ENCODE assay signal across 15 mouse cellular contexts in genomic region chr13:38946296-38947012, GRCm38 (mm10). TPM values are rescaled to one million over a fixed set of nuclear protein-coding genes. Genes with fewer than 3 reads are reported as not detected.
A peak's percentile ranks its signal among the peaks of the same experiment; 100 is the strongest.
DNase-seq lines count a peak whose midpoint lies in the region; ATAC-seq and TF ChIP-seq lines count a peak whose summit lies in the region.
"Had no signal": no experiment of that assay in that cellular context is flagged by ENCODE, and none has a peak within 500 bp of the region (broad histone marks: within the 10 kb centered on the region; RNA-seq: fewer than 3 reads in every experiment).

No protein-coding gene starts in this region.

- no peaks in the 10 kb centered on the region for H3K4me1 ChIP-seq in kidney, postnatal 0 days (replicated peaks; ENCODE audit: insufficient read depth, low read length)
- peaks cover 15% of the 10 kb centered on the region for H3K4me1 ChIP-seq in bone marrow macrophage, adult 2 months (ENCODE audit: control insufficient read depth, insufficient read depth, low read length)
- H3K4me1 ChIP-seq in liver, embryonic 16.5 days (ENCODE audit: control insufficient read depth, low read depth, low read length): no peaks in the 10 kb centered on the region
- no peaks in the 10 kb centered on the region for H3K4me1 ChIP-seq in midbrain, embryonic 10.5 days
- H3K4me1 ChIP-seq: neural tube, embryonic 12.5 days had no signal

- TF ChIP-seq CTCF in gastrocnemius, adult 2 months (IDR thresholded peaks at IDR 0.05): no peak
- TF ChIP-seq CTCF in kidney, postnatal 0 days (IDR thresholded peaks at IDR 0.05; ENCODE audit: low read depth): no peak
- no peak for TF ChIP-seq CTCF in bone marrow macrophage, adult 2 months (IDR thresholded peaks at IDR 0.05; ENCODE audit: low read depth, low read length)

- H3K9me3 ChIP-seq in kidney, postnatal 0 days (replicated peaks; ENCODE audit: low read length): no peaks in the 10 kb centered on the region
- no peaks in the 10 kb centered on the region for H3K9me3 ChIP-seq in liver, embryonic 16.5 days (replicated peaks; ENCODE audit: control insufficient read depth, low read length)
- no peaks in the 10 kb centered on the region for H3K9me3 ChIP-seq in midbrain, embryonic 10.5 days (replicated peaks)
- H3K9me3 ChIP-seq: neural tube, embryonic 12.5 days had no signal

- no peak overlapping the region for H3K9ac ChIP-seq in kidney, postnatal 0 days (ENCODE audit: low read depth, low read length)
- H3K9ac ChIP-seq in liver, embryonic 16.5 days (ENCODE audit: low read depth, low read length): no peak overlapping the region
- H3K9ac ChIP-seq: forebrain, postnatal 0 days; neural tube, embryonic 12.5 days had no signal

- H3K27ac ChIP-seq in gastrocnemius, adult 2 months: peak overlapping the region; percentile 16
- H3K27ac ChIP-seq in kidney, postnatal 0 days: 0 out of 2 replicates have a peak overlapping the region, but pooled peaks have one; percentile 13
- peak overlapping the region; percentile 12 for H3K27ac ChIP-seq in bone marrow macrophage, adult 2 months (ENCODE audit: insufficient read depth, low read depth, low read length)
- peak overlapping the region; percentile 29; the same call in 1 of the 2 replicates for H3K27ac ChIP-seq in liver, embryonic 16.5 days (ENCODE audit: low read length)
- H3K27ac ChIP-seq in midbrain, embryonic 10.5 days (replicated peaks): no peak overlapping the region
- H3K27ac ChIP-seq: neural tube, embryonic 12.5 days had no signal

- no peak overlapping the region for H3K4me2 ChIP-seq in kidney, postnatal 0 days (ENCODE audit: low read length)
- no peak overlapping the region for H3K4me2 ChIP-seq in liver, embryonic 16.5 days (ENCODE audit: low read depth, low read length)
- H3K4me2 ChIP-seq: neural tube, embryonic 12.5 days had no signal

- no peak overlapping the region for H3K4me3 ChIP-seq in gastrocnemius, adult 2 months
- H3K4me3 ChIP-seq in kidney, postnatal 0 days (replicated peaks; ENCODE audit: low read depth, low read length): no peak overlapping the region
- H3K4me3 ChIP-seq in bone marrow macrophage, adult 2 months (ENCODE audit: insufficient read depth, low read length): no peak overlapping the region
- no peak overlapping the region for H3K4me3 ChIP-seq in liver, embryonic 16.5 days (ENCODE audit: low read depth, low read length)
- H3K4me3 ChIP-seq in midbrain, embryonic 10.5 days: no peak overlapping the region
- H3K4me3 ChIP-seq: neural tube, embryonic 12.5 days had no signal

- DNase-seq in gastrocnemius, adult 2 months: no peak
- DNase-seq in gastrocnemius, postnatal 25 days: no peak
- DNase-seq in kidney, postnatal 0 days (ENCODE audit: low spot score): no peak
- DNase-seq in kidney, postnatal 25 days: no peak
- DNase-seq in midbrain, embryonic 10.5 days (ENCODE audit: low spot score): no peak
- DNase-seq in kidney, postnatal 36 days: no peak
- DNase-seq: cerebellum, postnatal 10 days; forebrain, postnatal 0 days; kidney, adult 11 months; kidney, postnatal 4 days; right cerebral cortex, postnatal 25 days; thymus, adult 2 months had no signal

- no peak for TF ChIP-seq POLR2A in bone marrow macrophage, adult 2 months (IDR thresholded peaks at IDR 0.05; ENCODE audit: borderline replicate concordance, low read depth, low read length)

- ATAC-seq in kidney, postnatal 0 days (replicated peaks; ENCODE audit: low FRiP score, low read depth): no peak
- no peak for ATAC-seq in liver, embryonic 16.5 days (ENCODE audit: low read depth)
- ATAC-seq: forebrain, postnatal 0 days had no signal

- no peaks in the 10 kb centered on the region for H3K27me3 ChIP-seq in kidney, postnatal 0 days (ENCODE audit: insufficient read depth, low read length)
- no peaks in the 10 kb centered on the region for H3K27me3 ChIP-seq in liver, embryonic 16.5 days (ENCODE audit: control insufficient read depth, insufficient read depth, low read depth, low read length)
- H3K27me3 ChIP-seq in midbrain, embryonic 10.5 days (ENCODE audit: low read depth, poor library complexity, severe bottlenecking): no peaks in the 10 kb centered on the region
- H3K27me3 ChIP-seq: neural tube, embryonic 12.5 days had no signal

- 65% methylated on average over 3 of the region's 3 CpGs for WGBS in kidney, postnatal 0 days
- 54% methylated on average over 3 of the region's 3 CpGs for WGBS in liver, embryonic 16.5 days (ENCODE audit: insufficient replicate concordance)
- 91% methylated on average over 3 of the region's 3 CpGs for WGBS in midbrain, embryonic 10.5 days

- peaks cover 22% of the 10 kb centered on the region; the same call in 1 of the 2 replicates for H3K36me3 ChIP-seq in kidney, postnatal 0 days (ENCODE audit: insufficient read depth, low read length)
- H3K36me3 ChIP-seq in liver, embryonic 16.5 days (ENCODE audit: control insufficient read depth, insufficient read depth): no peaks in the 10 kb centered on the region; the same call in none of the 2 replicates
- H3K36me3 ChIP-seq in midbrain, embryonic 10.5 days: peaks cover 54% of the 10 kb centered on the region

- intact Hi-C loops in gastrocnemius, adult 2 months (cut with DNase I): no loop called here

RNA-seq across cellular contexts. Expression of gene Slc35b3, which starts 14.2 kb away (rescaled TPM):
- 1 to 10 TPM; 2.4 TPM for total RNA-seq in gastrocnemius, adult 2 months (2021)
- 1 to 10 TPM; 1.7 to 2.9 TPM for total RNA-seq in gastrocnemius, postnatal 25 days (2021)
- 49.4 and 50.2 TPM in 2 replicates for polyA plus RNA-seq in kidney, postnatal 0 days (2015; fragmentation: Nextera tagmentation; extraction: Ambion mirVana)
- polyA plus RNA-seq in bone marrow macrophage, adult 2 months (2012; ENCODE audit: insufficient read depth, insufficient read length, missing spikeins): 18.9 and 24.9 TPM in 2 replicates
- 11.8 and 12.1 TPM in 2 replicates for polyA plus RNA-seq in liver, embryonic 16.5 days (2015; fragmentation: Nextera tagmentation; extraction: Ambion mirVana)
- 23.7 and 26.7 TPM in 2 replicates for polyA plus RNA-seq in midbrain, embryonic 10.5 days (2016; fragmentation: Nextera tagmentation; extraction: Ambion mirVana)
